24 mouse cellular contexts compared by ENCODE assay signal in genomic region chr1:130963891-130964290, GRCm38 (mm10). TPM values are rescaled to one million over a fixed set of nuclear protein-coding genes. Genes with fewer than 3 reads are reported as not detected.
DNase-seq lines count a peak whose midpoint lies in the region; TF ChIP-seq lines count a peak whose summit lies in the region.
"Had no signal": no experiment of that assay in that cellular context is flagged by ENCODE, and none has a peak within 500 bp of the region (broad histone marks: within the 10 kb centered on the region; RNA-seq: fewer than 3 reads in every experiment).

No protein-coding gene starts in this region.

- H3K4me3 ChIP-seq in gastrocnemius, adult 2 months: no peak overlapping the region
- H3K4me3 ChIP-seq: forebrain, embryonic 10.5 days; heart, adult 2 months; hindbrain, embryonic 10.5 days; layer of hippocampus, adult 2 months; liver, embryonic 12.5 days; lung, embryonic 15.5 days; midbrain, embryonic 10.5 days had no signal

- H3K27ac ChIP-seq in gastrocnemius, adult 2 months: no peak overlapping the region
- H3K27ac ChIP-seq: forebrain, embryonic 10.5 days; heart, adult 2 months; hindbrain, embryonic 10.5 days; layer of hippocampus, adult 2 months; liver, embryonic 12.5 days; lung, embryonic 15.5 days; macrophage; midbrain, embryonic 10.5 days had no signal

- DNase-seq in gastrocnemius, adult 2 months: peak; percentile 62
- no peak for DNase-seq in gastrocnemius, adult 18-20 months (ENCODE audit: low spot score)
- DNase-seq in left cerebral cortex, postnatal 4 days: peak; percentile 62
- no peak for DNase-seq in left cerebral cortex, adult 11 months (ENCODE audit: low spot score)
- DNase-seq in right cerebral cortex, postnatal 10 days (ENCODE audit: low spot score in 2 of 2): peak; percentile 31 to 36
- DNase-seq in right cerebral cortex, adult 2 months (ENCODE audit: low spot score in 2 of 2): no peak
- no peak for DNase-seq in kidney, postnatal 36 days
- DNase-seq: adrenal gland, adult 8-10 months; forebrain, postnatal 0 days; kidney, adult 2 months; kidney, postnatal 10 days; layer of hippocampus, postnatal 36 days; right cerebral cortex, postnatal 25 days; thymus, adult 2 months had no signal

- intact Hi-C loops in gastrocnemius, adult 2 months (cut with DNase I): no loop called here
- intact Hi-C loops in left cerebral cortex, postnatal 4 days (cut with DNase I): no loop called here

- no peak for TF ChIP-seq CTCF in gastrocnemius, adult 2 months (IDR thresholded peaks at IDR 0.05)

RNA-seq across cellular contexts. Expression of gene Il19, which starts 24.0 kb away (rescaled TPM):
- total RNA-seq in gastrocnemius, adult 2 months (2021): not detected
- total RNA-seq in gastrocnemius, adult 18-20 months (2021): not detected
- total RNA-seq in left cerebral cortex, postnatal 4 days (2021): not detected
- total RNA-seq: adrenal gland, adult 8-10 months; forebrain, postnatal 0 days; heart, adult 2 months; layer of hippocampus, adult 2 months; layer of hippocampus, postnatal 36 days; left cerebral cortex, postnatal 25 days; monocyte, adult 5-6 weeks had no signal

RNA-seq across cellular contexts. Expression of gene Il20, which starts 52.6 kb away (rescaled TPM):
- total RNA-seq in gastrocnemius, adult 2 months (2021): not detected
- total RNA-seq in gastrocnemius, adult 18-20 months (2021): not detected
- total RNA-seq in left cerebral cortex, postnatal 4 days (2021): not detected
- total RNA-seq: adrenal gland, adult 8-10 months; forebrain, postnatal 0 days; heart, adult 2 months; layer of hippocampus, adult 2 months; layer of hippocampus, postnatal 36 days; left cerebral cortex, postnatal 25 days; monocyte, adult 5-6 weeks had no signal

RNA-seq across cellular contexts. Expression of gene Il10, which starts 55.8 kb away (rescaled TPM):
- not detected for total RNA-seq in gastrocnemius, adult 2 months (2021)
- not detected for total RNA-seq in gastrocnemius, adult 18-20 months (2021)
- total RNA-seq in left cerebral cortex, postnatal 4 days (2021): under 1 TPM in 1 of 2 experiments, not detected in 1; 0.26 TPM
- total RNA-seq: forebrain, postnatal 0 days; heart, adult 2 months; layer of hippocampus, adult 2 months; layer of hippocampus, postnatal 36 days; left cerebral cortex, postnatal 25 days; monocyte, adult 5-6 weeks had no signal

Comparison
In these comparisons a context has a peak if more than half of its experiments do, and no peak if none do; other contexts are left out.
1. DNase-seq: peak in gastrocnemius, adult 2 months (single experiment), left cerebral cortex, postnatal 4 days (single experiment) and right cerebral cortex, postnatal 10 days (2 of 2); none in gastrocnemius, adult 18-20 months (single experiment), left cerebral cortex, adult 11 months (single experiment), right cerebral cortex, adult 2 months (0 of 2) and kidney, postnatal 36 days (0 of 2).